Mouse (Mus musculus) liver, embryonic 16.5 days (tissue): ENCODE results near the gene Rhbg. TPM values are rescaled to one million over a fixed set of nuclear protein-coding genes. Genes with fewer than 3 reads are reported as not detected.

Experiments used
- ATAC-seq: fragments of 200-750 bp; cut with Nextera tagmentation; 2 replicates; pipeline ENCODE4 v1.8.0; 2017; ENCODE audit warnings: low read depth, mild to moderate bottlenecking, moderate number of reproducible peaks, moderate library complexity
- H3K27ac ChIP-seq: fragments of 300-500 bp; sonication (generic); 2 replicates; pipeline ENCODE4 v1.5.1; 2014; ENCODE audit warnings: mild to moderate bottlenecking, low read length
- H3K27me3 ChIP-seq: fragments of 300-500 bp; sonication (generic); 2 replicates; pipeline ENCODE4 v1.6.1; 2014; ENCODE audit warnings: low read depth, low read length, mixed read lengths; ENCODE audit not compliant: control insufficient read depth, insufficient read depth
- H3K36me3 ChIP-seq: fragments of 300-500 bp; sonication (generic); 2 replicates; pipeline ENCODE4 v1.6.1; 2014; ENCODE audit warnings: mild to moderate bottlenecking; ENCODE audit not compliant: control insufficient read depth, insufficient read depth
- H3K4me1 ChIP-seq: fragments of 300-500 bp; sonication (generic); 2 replicates; pipeline ENCODE4 v1.6.1; 2014; ENCODE audit warnings: low read depth, low read length, mixed read lengths; ENCODE audit not compliant: control insufficient read depth
- H3K4me2 ChIP-seq: fragments of 300-500 bp; sonication (generic); 2 replicates; pipeline ENCODE4 v1.6.1; 2014; ENCODE audit warnings: low read depth, low read length, mixed read lengths
- H3K4me3 ChIP-seq: fragments of 300-500 bp; sonication (generic); 2 replicates; pipeline ENCODE4 v1.5.1; 2014; ENCODE audit warnings: low read depth, mild to moderate bottlenecking, low read length
- H3K9ac ChIP-seq: fragments of 300-500 bp; sonication (generic); 2 replicates; pipeline ENCODE4 v1.6.1; 2014; ENCODE audit warnings: low read depth, low read length
- H3K9me3 ChIP-seq: fragments of 300-500 bp; sonication (generic); replicated peaks from 2 replicates; pipeline ENCODE4 v1.6.1; 2016; ENCODE audit warnings: low read length; ENCODE audit not compliant: control insufficient read depth
- WGBS: fragments of 180-500 bp; shearing (Covaris S2); extraction: QIAGEN DNeasy Blood & Tissue Kit; methylation state at CpG from one replicate; pipeline ENCODE4 v1.1.7; 2014; ENCODE audit not compliant: insufficient replicate concordance; 5-methylcytosine and 5-hydroxymethylcytosine counted together
- polyA plus RNA-seq: library from polyadenylated mRNA; unstranded; fragments of >200 nt; fragmentation: Nextera tagmentation; extraction: Ambion mirVana; gene quantifications from 2 replicates; pipeline ENCODE4 v1.2.1, GENCODE M21; 2015

The Rhbg gene
- polyA plus RNA-seq, 1 experiment from 2014 or later: 4.8 TPM

DNA sequence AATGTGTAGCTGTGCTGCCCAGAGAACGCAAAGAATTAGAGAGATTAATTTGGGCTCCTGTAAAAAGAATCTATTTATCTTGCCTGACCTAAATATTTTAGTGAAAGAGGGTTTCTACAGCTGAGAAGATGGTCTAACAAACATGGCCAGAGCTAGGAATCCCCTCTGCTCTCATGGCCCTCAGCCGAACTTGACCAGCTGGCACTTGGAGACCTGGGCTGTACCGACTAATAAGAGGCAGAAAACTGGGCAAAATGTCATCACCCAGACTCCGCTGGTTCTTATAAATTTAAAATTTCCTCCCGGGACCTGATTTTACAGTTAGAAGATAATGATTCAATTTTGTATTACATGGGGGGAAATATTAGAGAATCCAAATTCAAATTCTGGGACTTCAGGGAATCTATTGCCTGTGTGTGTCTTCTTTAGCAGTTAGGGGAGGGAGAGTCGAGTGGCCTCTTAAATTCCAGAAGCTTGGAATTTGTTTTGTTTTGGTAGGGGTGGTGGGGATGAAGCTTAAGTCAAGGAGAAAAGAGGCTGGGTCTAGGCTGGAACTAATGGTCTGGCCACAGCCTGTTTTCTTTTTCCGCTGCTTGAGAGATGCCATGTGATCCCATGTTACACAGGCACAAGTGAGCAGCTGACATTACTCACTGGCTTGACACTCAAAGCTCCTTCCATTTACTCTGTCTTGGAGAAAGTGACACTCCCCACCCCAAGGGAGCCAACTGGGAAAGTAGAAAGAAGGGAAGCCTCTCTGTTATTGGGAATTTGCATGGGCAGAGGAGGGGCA, 37.8 kb downstream of the Rhbg start:
- no peak for ATAC-seq
- H3K4me2 ChIP-seq: no peak overlapping the region
- peaks cover 93% of the 10 kb centered on the region for H3K27me3 ChIP-seq
- no peak overlapping the region for H3K4me3 ChIP-seq
- peaks cover 4% of the 10 kb centered on the region; the same call in 1 of the 2 replicates for H3K4me1 ChIP-seq
- H3K36me3 ChIP-seq: no peaks in the 10 kb centered on the region
- no peak overlapping the region for H3K27ac ChIP-seq
- no peak overlapping the region for H3K9ac ChIP-seq
- no peaks in the 10 kb centered on the region for H3K9me3 ChIP-seq
- 13% methylated on average over 7 of the region's 7 CpGs for WGBS

DNA sequence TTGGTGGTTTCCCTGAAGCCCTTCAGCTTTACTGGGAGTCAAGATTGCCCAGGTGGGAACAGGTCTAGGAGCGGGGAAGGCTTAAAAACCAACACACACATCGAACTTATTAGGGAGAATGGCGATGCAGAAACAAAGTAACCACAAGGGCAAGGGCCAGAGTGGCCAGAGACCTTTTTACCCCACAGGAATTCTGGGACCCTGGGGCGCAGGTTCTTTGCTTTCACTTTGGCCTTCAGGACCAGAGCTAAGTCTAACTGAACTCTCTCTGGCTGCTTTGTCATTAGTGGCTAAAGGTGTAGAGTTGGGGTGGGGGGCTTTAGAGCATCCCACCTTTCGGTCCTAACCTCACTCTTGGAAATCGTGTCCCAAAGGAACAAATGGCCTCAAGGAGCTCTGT, 38.4 kb downstream of the Rhbg start:
- 2% methylated on average over 6 of the region's 6 CpGs for WGBS
- peaks cover 4% of the 10 kb centered on the region; the same call in 1 of the 2 replicates for H3K4me1 ChIP-seq
- H3K36me3 ChIP-seq: no peaks in the 10 kb centered on the region
- H3K27ac ChIP-seq: no peak overlapping the region
- no peak overlapping the region for H3K9ac ChIP-seq
- peak overlapping the region; percentile 39; the same call in 1 of the 2 replicates for H3K4me2 ChIP-seq
- peaks cover 95% of the 10 kb centered on the region for H3K27me3 ChIP-seq
- no peaks in the 10 kb centered on the region for H3K9me3 ChIP-seq
- H3K4me3 ChIP-seq: no peak overlapping the region
- no peak for ATAC-seq

GRCm38 (mm10) chr3:88215553-88216004, 38.9 kb downstream of the Rhbg start:
- no peak for ATAC-seq
- peaks cover 4% of the 10 kb centered on the region; the same call in 1 of the 2 replicates for H3K4me1 ChIP-seq
- peak overlapping the region; percentile 35 for H3K4me3 ChIP-seq
- H3K9ac ChIP-seq: no peak overlapping the region
- no peaks in the 10 kb centered on the region for H3K9me3 ChIP-seq
- H3K27ac ChIP-seq: no peak overlapping the region
- no peaks in the 10 kb centered on the region for H3K36me3 ChIP-seq
- peak overlapping the region; percentile 39 for H3K4me2 ChIP-seq
- WGBS: 1% methylated on average over 23 of the region's 23 CpGs
- H3K27me3 ChIP-seq: peaks cover 95% of the 10 kb centered on the region

- Histone ChIP-seq H3K36me3 (no peaks in the 10 kb centered on the region), H3K9ac (no peak overlapping the region), H3K4me2 (peak overlapping the region; percentile 39), H3K4me1 (peaks cover 4% of the 10 kb centered on the region; the same call in 1 of the 2 replicates), H3K9me3 (no peaks in the 10 kb centered on the region), H3K27ac (no peak overlapping the region), H3K4me3 (peak overlapping the region; percentile 35), H3K27me3 (peaks cover 95% of the 10 kb centered on the region)
- under 1% methylated on average over 48 of the region's 48 CpGs for WGBS
- ATAC-seq: no peak
Observed at GRCm38 (mm10) chr3:88214971-88215552, 39.4 kb downstream of the Rhbg start.

DNA sequence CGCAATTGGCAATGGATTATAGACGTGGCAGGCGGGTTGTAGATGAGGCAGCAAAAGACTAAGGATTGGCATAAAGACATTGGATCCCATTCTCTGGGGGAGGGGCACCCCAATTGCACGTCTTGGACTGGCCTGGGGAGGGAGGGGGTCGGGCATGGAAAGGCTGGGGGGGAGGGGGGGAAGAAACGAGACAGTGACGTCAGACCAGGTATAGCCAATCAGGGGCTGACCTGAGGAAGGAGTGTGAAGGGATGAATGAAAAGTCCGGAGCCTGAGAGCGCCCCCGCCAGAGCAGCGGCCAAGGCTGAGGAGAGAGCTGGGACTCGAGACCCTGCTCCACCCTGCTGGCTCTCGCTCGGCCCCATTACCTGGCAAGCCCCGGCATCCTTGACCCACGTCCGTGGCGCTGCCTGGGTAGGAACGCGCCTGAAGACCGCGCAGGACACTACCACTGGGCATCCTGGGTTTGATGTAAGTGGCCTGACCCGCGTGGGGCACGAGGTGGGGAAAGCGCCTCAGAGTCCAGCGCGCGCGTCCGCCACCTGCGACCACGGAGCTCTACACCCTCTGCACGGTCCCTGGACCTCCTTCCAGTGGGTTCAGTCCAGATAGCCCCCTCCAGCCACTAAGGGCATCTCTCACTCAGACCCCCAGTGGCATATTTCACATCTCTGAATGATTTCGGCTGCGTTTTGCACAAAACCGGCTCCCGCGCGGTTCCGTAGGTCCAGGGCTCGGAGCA, 40.1 kb downstream of the Rhbg start:
- 4% methylated on average over 42 of the region's 42 CpGs for WGBS

GRCm38 (mm10) chr3:88213019-88213418, 41.5 kb downstream of the Rhbg start:
- Histone ChIP-seq H3K4me3 (no peak overlapping the region), H3K4me1 (peaks cover 4% of the 10 kb centered on the region; the same call in 1 of the 2 replicates), H3K9me3 (no peaks in the 10 kb centered on the region), H3K9ac (no peak overlapping the region), H3K4me2 (no peak overlapping the region), H3K27ac (no peak overlapping the region), H3K36me3 (no peaks in the 10 kb centered on the region), H3K27me3 (peaks cover 97% of the 10 kb centered on the region)
- 0% methylated on average over 2 of the region's 2 CpGs for WGBS
- no peak; the same call in 1 of the 2 replicates for ATAC-seq

More for the DNA sequence above, 40.1 kb downstream of the Rhbg start:
- H3K36me3 ChIP-seq: no peaks in the 10 kb centered on the region
- no peak overlapping the region for H3K4me2 ChIP-seq
- H3K27me3 ChIP-seq: peaks cover 95% of the 10 kb centered on the region
- no peak for ATAC-seq
- peaks cover 4% of the 10 kb centered on the region; the same call in 1 of the 2 replicates for H3K4me1 ChIP-seq
- H3K9me3 ChIP-seq: no peaks in the 10 kb centered on the region
- no peak overlapping the region for H3K27ac ChIP-seq
- no peak overlapping the region for H3K9ac ChIP-seq
- H3K4me3 ChIP-seq: no peak overlapping the region

GRCm38 (mm10) chr3:88212356-88212755, 42.2 kb downstream of the Rhbg start:
- 12% methylated on average over 1 of the region's 1 CpGs for WGBS
- ATAC-seq: no peak

DNA sequence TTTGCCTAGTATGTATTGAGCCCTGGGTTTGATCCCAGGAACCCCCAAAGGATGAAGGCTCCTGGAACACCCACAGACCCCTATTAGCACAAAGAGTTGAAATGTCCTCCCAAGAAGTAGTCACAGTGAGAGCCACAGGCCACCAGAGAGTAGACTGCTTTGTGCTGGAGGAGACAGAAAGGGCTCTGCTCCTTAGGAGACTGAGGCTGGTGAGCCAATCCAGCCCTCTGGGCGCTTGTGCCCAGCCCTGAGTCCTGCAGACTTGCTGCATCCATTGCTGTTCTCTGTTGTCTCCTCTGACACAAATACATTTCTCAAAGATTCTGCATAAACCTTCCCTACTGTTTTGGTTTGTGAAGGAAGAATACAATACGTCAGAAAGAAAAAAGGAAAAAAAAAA, 43.6 kb downstream of the Rhbg start:
- Histone ChIP-seq H3K4me1 (peaks cover 4% of the 10 kb centered on the region; the same call in 1 of the 2 replicates), H3K9ac (no peak overlapping the region), H3K9me3 (no peaks in the 10 kb centered on the region), H3K27ac (no peak overlapping the region), H3K4me2 (no peak overlapping the region), H3K36me3 (no peaks in the 10 kb centered on the region), H3K27me3 (peaks cover 98% of the 10 kb centered on the region), H3K4me3 (no peak overlapping the region)
- WGBS: 6% methylated on average over 2 of the region's 2 CpGs
- ATAC-seq: no peak

More at GRCm38 (mm10) chr3:88212356-88212755, 42.2 kb downstream of the Rhbg start:
- no peaks in the 10 kb centered on the region for H3K9me3 ChIP-seq
- H3K4me2 ChIP-seq: no peak overlapping the region
- peaks cover 4% of the 10 kb centered on the region; the same call in 1 of the 2 replicates for H3K4me1 ChIP-seq
- H3K9ac ChIP-seq: no peak overlapping the region
- H3K27me3 ChIP-seq: peaks cover 98% of the 10 kb centered on the region
- H3K36me3 ChIP-seq: no peaks in the 10 kb centered on the region
- H3K27ac ChIP-seq: no peak overlapping the region
- no peak overlapping the region for H3K4me3 ChIP-seq
